Mouse (Mus musculus) E14TG2a.4 (cell line): ENCODE results near the gene Ankfn1.

Experiments used
- H3K27me3 ChIP-seq: 2 replicates; pipeline ENCODE4 v1.6.1; 2014; ENCODE audit warnings: low read length, control low read depth; ENCODE audit not compliant: insufficient read depth
- H3K36me3 ChIP-seq: 2 replicates; pipeline ENCODE4 v1.6.1; 2014; ENCODE audit warnings: low read length, control low read depth; ENCODE audit not compliant: insufficient read depth
- H3K4me1 ChIP-seq: replicated peaks from 2 replicates; pipeline ENCODE4 v1.6.1; 2014; ENCODE audit warnings: low read depth, low read length, control low read depth
- H3K4me3 ChIP-seq: replicated peaks from 2 replicates; pipeline ENCODE4 v1.5.1; 2014; ENCODE audit warnings: mild to moderate bottlenecking, low read length
- H3K9me3 ChIP-seq: 2 replicates; pipeline ENCODE4 v1.6.1; 2014; ENCODE audit warnings: low read length, control low read depth
- CTCF ChIP-seq: conservative IDR thresholded peaks from 2 replicates; pipeline ENCODE4 v1.5.1; 2014; ENCODE audit warnings: low read length
- NANOG ChIP-seq: IDR thresholded peaks from 2 replicates; pipeline ENCODE4 v1.6.1; 2014; ENCODE audit warnings: borderline replicate concordance, low read length, mixed read lengths
- POU5F1 ChIP-seq: IDR thresholded peaks from 2 replicates; pipeline ENCODE4 v1.6.1; 2014; ENCODE audit warnings: low read length, borderline replicate concordance

Ankfn1 gene

GRCm38 (mm10) chr11:89500961-89501360 lies 276.5 kb downstream of the Ankfn1 start:
- H3K27me3 ChIP-seq: peaks cover 7% of the 10 kb centered on the region; the same call in 1 of the 2 replicates
- TF ChIP-seq CTCF (no peak), POU5F1 (no peak), NANOG (no peak)
- no peak overlapping the region for H3K4me3 ChIP-seq
- H3K4me1 ChIP-seq: no peaks in the 10 kb centered on the region
- no peaks in the 10 kb centered on the region for H3K9me3 ChIP-seq
- H3K36me3 ChIP-seq: no peaks in the 10 kb centered on the region

GRCm38 (mm10) chr11:89481084-89481483 lies 296.4 kb downstream of the Ankfn1 start:
- Histone ChIP-seq H3K9me3 (no peaks in the 10 kb centered on the region), H3K27me3 (no peaks in the 10 kb centered on the region), H3K36me3 (no peaks in the 10 kb centered on the region), H3K4me1 (no peaks in the 10 kb centered on the region), H3K4me3 (no peak overlapping the region)
- TF ChIP-seq NANOG: no peak
- TF ChIP-seq CTCF: no peak
- no peak for TF ChIP-seq POU5F1

- Histone ChIP-seq H3K36me3 (no peaks in the 10 kb centered on the region), H3K9me3 (no peaks in the 10 kb centered on the region), H3K4me3 (no peak overlapping the region), H3K4me1 (no peaks in the 10 kb centered on the region), H3K27me3 (no peaks in the 10 kb centered on the region)
- TF ChIP-seq POU5F1 (no peak), NANOG (no peak), CTCF (no peak)
Observed at GRCm38 (mm10) chr11:89476927-89477326, 300.5 kb downstream of the Ankfn1 start.

GRCm38 (mm10) chr11:89476047-89476446 lies 301.4 kb downstream of the Ankfn1 start:
- Histone ChIP-seq H3K4me1 (no peaks in the 10 kb centered on the region), H3K27me3 (no peaks in the 10 kb centered on the region), H3K4me3 (no peak overlapping the region), H3K9me3 (no peaks in the 10 kb centered on the region), H3K36me3 (no peaks in the 10 kb centered on the region)
- TF ChIP-seq NANOG (no peak), CTCF (no peak), POU5F1 (no peak)

- TF ChIP-seq CTCF (no peak), POU5F1 (no peak), NANOG (no peak)
- Histone ChIP-seq H3K9me3 (no peaks in the 10 kb centered on the region), H3K27me3 (no peaks in the 10 kb centered on the region), H3K4me1 (0 out of 2 replicates have a peak, but pooled peaks cover 6% of the 10 kb centered on the region), H3K4me3 (no peak overlapping the region), H3K36me3 (no peaks in the 10 kb centered on the region)
Observed at GRCm38 (mm10) chr11:89472871-89473270, 304.6 kb downstream of the Ankfn1 start.

GRCm38 (mm10) chr11:89465381-89465780 lies 312.1 kb downstream of the Ankfn1 start:
- no peaks in the 10 kb centered on the region for H3K9me3 ChIP-seq
- 0 out of 2 replicates have a peak, but pooled peaks cover 6% of the 10 kb centered on the region for H3K4me1 ChIP-seq
- no peaks in the 10 kb centered on the region for H3K36me3 ChIP-seq
- H3K4me3 ChIP-seq: no peak overlapping the region
- no peaks in the 10 kb centered on the region for H3K27me3 ChIP-seq
- TF ChIP-seq NANOG (no peak), CTCF (no peak), POU5F1 (no peak)

- H3K4me3 ChIP-seq: no peak overlapping the region
- peaks cover 4% of the 10 kb centered on the region; the same call in 1 of the 2 replicates for H3K27me3 ChIP-seq
- no peaks in the 10 kb centered on the region for H3K9me3 ChIP-seq
- no peaks in the 10 kb centered on the region for H3K4me1 ChIP-seq
- no peaks in the 10 kb centered on the region for H3K36me3 ChIP-seq
- TF ChIP-seq NANOG (no peak), POU5F1 (no peak), CTCF (no peak)
Observed at GRCm38 (mm10) chr11:89462216-89462615, 315.2 kb downstream of the Ankfn1 start.

GRCm38 (mm10) chr11:89459437-89459836 lies 318.0 kb downstream of the Ankfn1 start:
- TF ChIP-seq POU5F1: no peak
- TF ChIP-seq NANOG: no peak
- no peak for TF ChIP-seq CTCF
- H3K4me1 ChIP-seq: no peaks in the 10 kb centered on the region
- H3K27me3 ChIP-seq: peaks cover 4% of the 10 kb centered on the region; the same call in 1 of the 2 replicates
- H3K9me3 ChIP-seq: no peaks in the 10 kb centered on the region
- no peak overlapping the region for H3K4me3 ChIP-seq
- H3K36me3 ChIP-seq: no peaks in the 10 kb centered on the region

GRCm38 (mm10) chr11:89455647-89456231 lies 321.7 kb downstream of the Ankfn1 start:
- peaks cover 4% of the 10 kb centered on the region; the same call in 1 of the 2 replicates for H3K27me3 ChIP-seq
- no peak for TF ChIP-seq POU5F1
- TF ChIP-seq NANOG: no peak
- no peak for TF ChIP-seq CTCF
- no peaks in the 10 kb centered on the region for H3K4me1 ChIP-seq
- no peak overlapping the region for H3K4me3 ChIP-seq
- H3K9me3 ChIP-seq: no peaks in the 10 kb centered on the region
- H3K36me3 ChIP-seq: no peaks in the 10 kb centered on the region

GRCm38 (mm10) chr11:89454702-89455101 lies 322.8 kb downstream of the Ankfn1 start:
- Histone ChIP-seq H3K9me3 (no peaks in the 10 kb centered on the region), H3K4me3 (no peak overlapping the region), H3K4me1 (no peaks in the 10 kb centered on the region), H3K27me3 (peaks cover 4% of the 10 kb centered on the region; the same call in 1 of the 2 replicates), H3K36me3 (no peaks in the 10 kb centered on the region)
- no peak for TF ChIP-seq NANOG
